29 mouse cellular contexts compared by ENCODE assay signal in genomic region chr13:73827243-73827642, GRCm38 (mm10). TPM values are rescaled to one million over a fixed set of nuclear protein-coding genes. Genes with fewer than 3 reads are reported as not detected.
DNase-seq lines count a peak whose midpoint lies in the region; ATAC-seq and TF ChIP-seq lines count a peak whose summit lies in the region.
"Had no signal": no experiment of that assay in that cellular context is flagged by ENCODE, and none has a peak within 500 bp of the region (broad histone marks: within the 10 kb centered on the region; RNA-seq: fewer than 3 reads in every experiment).

No protein-coding gene starts in this region.

- H3K4me3 ChIP-seq in forebrain, embryonic 16.5 days (replicated peaks; ENCODE audit: low read length) = no peak overlapping the region
- H3K4me3 ChIP-seq in forebrain, embryonic 10.5 days = no peak overlapping the region
- H3K4me3 ChIP-seq in lung, embryonic 14.5 days (ENCODE audit: low read depth, low read length) = no peak overlapping the region
- no peak overlapping the region for H3K4me3 ChIP-seq in embryonic facial prominence, embryonic 14.5 days (ENCODE audit: low read depth, low read length)
- H3K4me3 ChIP-seq: embryonic facial prominence, embryonic 12.5 days; kidney, embryonic 15.5 days; layer of hippocampus, adult 2 months; left cerebral cortex, adult 2 months; liver, embryonic 15.5 days; megakaryocyte, embryonic 14.5 days; midbrain, embryonic 12.5 days had no signal

- no peaks in the 10 kb centered on the region for H3K4me1 ChIP-seq in forebrain, embryonic 16.5 days (replicated peaks; ENCODE audit: control insufficient read depth, insufficient read depth, low read length)
- H3K4me1 ChIP-seq in forebrain, embryonic 10.5 days = no peaks in the 10 kb centered on the region
- H3K4me1 ChIP-seq in lung, embryonic 14.5 days (ENCODE audit: insufficient read depth) = no peaks in the 10 kb centered on the region
- H3K4me1 ChIP-seq in embryonic facial prominence, embryonic 14.5 days (ENCODE audit: control insufficient read depth, insufficient read depth, low read length) = peaks cover 8% of the 10 kb centered on the region; the same call in 1 of the 2 replicates
- H3K4me1 ChIP-seq: embryonic facial prominence, embryonic 12.5 days; megakaryocyte, embryonic 14.5 days; midbrain, embryonic 12.5 days had no signal

- no peaks in the 10 kb centered on the region for H3K9me3 ChIP-seq in forebrain, embryonic 16.5 days (ENCODE audit: control insufficient read depth, low read length)
- no peaks in the 10 kb centered on the region for H3K9me3 ChIP-seq in forebrain, embryonic 10.5 days
- no peaks in the 10 kb centered on the region for H3K9me3 ChIP-seq in lung, embryonic 14.5 days (ENCODE audit: low read depth, low read length)
- H3K9me3 ChIP-seq in embryonic facial prominence, embryonic 14.5 days (ENCODE audit: control insufficient read depth, low read length) = no peaks in the 10 kb centered on the region
- H3K9me3 ChIP-seq: embryonic facial prominence, embryonic 12.5 days; kidney, embryonic 15.5 days; liver, embryonic 15.5 days; megakaryocyte, embryonic 14.5 days; midbrain, embryonic 12.5 days had no signal

- WGBS in forebrain, embryonic 16.5 days = 53% methylated on average over 8 of the region's 8 CpGs
- WGBS in forebrain, embryonic 10.5 days = 86% methylated on average over 8 of the region's 8 CpGs
- WGBS in lung, embryonic 14.5 days = 64% methylated on average over 8 of the region's 8 CpGs
- 37% methylated on average over 8 of the region's 8 CpGs for WGBS in embryonic facial prominence, embryonic 14.5 days

- ATAC-seq in forebrain, embryonic 16.5 days = peak; percentile 32; the same call in 1 of the 2 replicates
- no peak for ATAC-seq in lung, embryonic 14.5 days (ENCODE audit: insufficient read depth)
- ATAC-seq in embryonic facial prominence, embryonic 14.5 days (ENCODE audit: low read depth) = peak; percentile 5; the same call in 1 of the 2 replicates
- ATAC-seq: CD4-positive, CD25-positive, alpha-beta regulatory T cell, adult 4 months had no signal

- H3K36me3 ChIP-seq in forebrain, embryonic 16.5 days (ENCODE audit: control insufficient read depth, insufficient read depth) = no peaks in the 10 kb centered on the region
- H3K36me3 ChIP-seq in forebrain, embryonic 10.5 days (replicated peaks) = no peaks in the 10 kb centered on the region; the same call in 1 of the 2 replicates
- no peaks in the 10 kb centered on the region for H3K36me3 ChIP-seq in lung, embryonic 14.5 days (ENCODE audit: insufficient read depth)
- H3K36me3 ChIP-seq in embryonic facial prominence, embryonic 14.5 days (ENCODE audit: control insufficient read depth, insufficient read depth, low read length) = 0 out of 2 replicates have a peak, but pooled peaks cover 12% of the 10 kb centered on the region
- H3K36me3 ChIP-seq: kidney, embryonic 15.5 days; liver, embryonic 15.5 days; midbrain, embryonic 12.5 days had no signal

- H3K27ac ChIP-seq in forebrain, embryonic 16.5 days (ENCODE audit: low read length) = no peak overlapping the region
- no peak overlapping the region for H3K27ac ChIP-seq in forebrain, embryonic 10.5 days
- no peak overlapping the region for H3K27ac ChIP-seq in lung, embryonic 14.5 days (ENCODE audit: low read depth)
- H3K27ac ChIP-seq in embryonic facial prominence, embryonic 14.5 days (replicated peaks; ENCODE audit: low read depth, low read length) = no peak overlapping the region
- H3K27ac ChIP-seq: embryonic facial prominence, embryonic 12.5 days; hindbrain, embryonic 14.5 days; kidney, embryonic 15.5 days; layer of hippocampus, adult 2 months; left cerebral cortex, adult 2 months; liver, embryonic 15.5 days; midbrain, embryonic 12.5 days had no signal

- H3K27me3 ChIP-seq in forebrain, embryonic 16.5 days (replicated peaks; ENCODE audit: control insufficient read depth, insufficient read depth, low read length) = no peaks in the 10 kb centered on the region
- H3K27me3 ChIP-seq in forebrain, embryonic 10.5 days (ENCODE audit: poor library complexity, severe bottlenecking) = no peaks in the 10 kb centered on the region
- H3K27me3 ChIP-seq in lung, embryonic 14.5 days (ENCODE audit: insufficient read depth, low read length) = no peaks in the 10 kb centered on the region
- H3K27me3 ChIP-seq in embryonic facial prominence, embryonic 14.5 days (replicated peaks; ENCODE audit: control insufficient read depth, insufficient read depth, low read length) = no peaks in the 10 kb centered on the region
- H3K27me3 ChIP-seq: embryonic facial prominence, embryonic 12.5 days; kidney, embryonic 15.5 days; midbrain, embryonic 12.5 days had no signal

- no peak for TF ChIP-seq CTCF in lung, embryonic 14.5 days (IDR thresholded peaks at IDR 0.05; ENCODE audit: low read depth)

- H3K4me2 ChIP-seq in forebrain, embryonic 16.5 days (ENCODE audit: low read length) = no peak overlapping the region
- no peak overlapping the region for H3K4me2 ChIP-seq in lung, embryonic 14.5 days
- H3K4me2 ChIP-seq in embryonic facial prominence, embryonic 14.5 days (ENCODE audit: low read depth, low read length) = no peak overlapping the region
- H3K4me2 ChIP-seq: embryonic facial prominence, embryonic 12.5 days; heart, embryonic 11.5 days; hindbrain, embryonic 14.5 days; kidney, embryonic 15.5 days; liver, embryonic 15.5 days; midbrain, embryonic 12.5 days had no signal

- no peak for DNase-seq in forebrain, embryonic 10.5 days (ENCODE audit: extremely low spot score, low spot score)
- peak; percentile 47 for DNase-seq in lung, embryonic 14.5 days
- no peak for DNase-seq in lung, postnatal 14 days
- DNase-seq in adipocyte (ENCODE audit: low spot score) = peak; percentile 11
- peak; percentile 61 for DNase-seq in embryonic facial prominence, embryonic 14.5 days (ENCODE audit: low spot score)
- no peak for DNase-seq in embryo, embryonic 10.5 days (ENCODE audit: low spot score)
- DNase-seq in adrenal gland, adult 8-10 months = no peak
- DNase-seq: adrenal gland, postnatal 36 days; cerebellum, adult 8-10 months; cerebellum, postnatal 25 days; gastrocnemius, postnatal 25 days; heart, adult 18-20 months; heart, postnatal 36 days; kidney, adult 18-20 months; kidney, postnatal 36 days; retina, postnatal 1 day; right cerebral cortex, postnatal 14 days had no signal

- H3K9ac ChIP-seq in forebrain, embryonic 16.5 days (replicated peaks; ENCODE audit: low read depth, low read length) = no peak overlapping the region
- no peak overlapping the region; the same call in 1 of the 2 replicates for H3K9ac ChIP-seq in lung, embryonic 14.5 days
- H3K9ac ChIP-seq in embryonic facial prominence, embryonic 14.5 days (ENCODE audit: low read depth, low read length) = no peak overlapping the region
- H3K9ac ChIP-seq: embryonic facial prominence, embryonic 12.5 days; hindbrain, embryonic 14.5 days; kidney, embryonic 15.5 days; liver, embryonic 15.5 days; midbrain, embryonic 12.5 days had no signal

RNA-seq across cellular contexts. Expression of gene Nkd2, which starts 20.2 kb away (rescaled TPM):
- 11.0 and 12.2 TPM in 2 replicates for polyA plus RNA-seq in forebrain, embryonic 16.5 days (2015; fragmentation: Nextera tagmentation; extraction: Ambion mirVana)
- polyA plus RNA-seq in forebrain, embryonic 10.5 days (2016; fragmentation: Nextera tagmentation; extraction: Ambion mirVana) = 15.9 and 16.3 TPM in 2 replicates
- 4.6 and 4.8 TPM in 2 replicates for polyA plus RNA-seq in lung, embryonic 14.5 days (2014; fragmentation: Nextera tagmentation; extraction: Ambion mirVana)
- 18.6 and 20.1 TPM in 2 replicates for polyA plus RNA-seq in embryonic facial prominence, embryonic 14.5 days (2014; fragmentation: Nextera tagmentation; extraction: Ambion mirVana)
- total RNA-seq in adrenal gland, adult 8-10 months (2022) = 1 to 10 TPM; 2.5 to 3.7 (median 2.7) TPM
- total RNA-seq: monocyte, adult 5-6 weeks had no signal

Comparison
In these comparisons a context has a peak if more than half of its experiments do, and no peak if none do; other contexts are left out.
1. DNase-seq: peak in lung, embryonic 14.5 days (single experiment), adipocyte (single experiment) and embryonic facial prominence, embryonic 14.5 days (single experiment); none in forebrain, embryonic 10.5 days (single experiment), lung, postnatal 14 days (single experiment), embryo, embryonic 10.5 days (single experiment) and adrenal gland, adult 8-10 months (single experiment).